Mouse (Mus musculus) kidney, embryonic 15.5 days (tissue): Measurements from ENCODE around the gene Evx1. TPM values are rescaled to one million over a fixed set of nuclear protein-coding genes. Genes with fewer than 3 reads are reported as not detected.

ENCODE experiments used
- ATAC-seq: fragments of 200-750 bp; cut with Nextera tagmentation; replicated peaks from 2 replicates; pipeline ENCODE4 v1.8.0; 2017; ENCODE audit warnings: moderate TSS enrichment; ENCODE audit not compliant: low FRiP score
- H3K27ac ChIP-seq: fragments of 300-500 bp; sonication (generic); 2 replicates; pipeline ENCODE4 v1.5.1; 2015; ENCODE audit warnings: mild to moderate bottlenecking, inconsistent platforms
- H3K27me3 ChIP-seq: fragments of 300-500 bp; sonication (generic); 2 replicates; pipeline ENCODE4 v1.6.1; 2015; ENCODE audit warnings: inconsistent platforms
- H3K36me3 ChIP-seq: fragments of 300-500 bp; sonication (generic); 2 replicates; pipeline ENCODE4 v1.6.1; 2015; ENCODE audit warnings: inconsistent platforms
- H3K4me1 ChIP-seq: fragments of 300-500 bp; sonication (generic); 2 replicates; pipeline ENCODE4 v1.6.1; 2015; ENCODE audit warnings: inconsistent platforms
- H3K4me2 ChIP-seq: fragments of 300-500 bp; sonication (generic); 2 replicates; pipeline ENCODE4 v1.6.1; 2015; ENCODE audit warnings: moderate library complexity, mild to moderate bottlenecking, inconsistent platforms
- H3K4me3 ChIP-seq: fragments of 300-500 bp; sonication (generic); replicated peaks from 2 replicates; pipeline ENCODE4 v1.5.1; 2015; ENCODE audit warnings: mild to moderate bottlenecking, inconsistent platforms
- H3K9ac ChIP-seq: fragments of 300-500 bp; sonication (generic); 2 replicates; pipeline ENCODE4 v1.6.1; 2015; ENCODE audit warnings: mild to moderate bottlenecking, inconsistent platforms
- H3K9me3 ChIP-seq: fragments of 300-500 bp; sonication (generic); replicated peaks from 2 replicates; pipeline ENCODE4 v1.6.1; 2016; ENCODE audit warnings: inconsistent platforms
- WGBS: fragments of 180-500 bp; shearing (Covaris S2); methylation state at CpG from one replicate; pipeline ENCODE4 v1.1.7; 2015; ENCODE audit warnings: mixed read lengths; 5-methylcytosine and 5-hydroxymethylcytosine counted together
- polyA plus RNA-seq: library from polyadenylated mRNA; unstranded; fragments of >200 nt; fragmentation: Nextera tagmentation; extraction: Ambion mirVana; gene quantifications from 2 replicates; pipeline ENCODE4 v1.2.1, GENCODE M21; 2015

Evx1 gene
- polyA plus RNA-seq, 1 experiment from 2014 or later = 0.14 TPM

DNA sequence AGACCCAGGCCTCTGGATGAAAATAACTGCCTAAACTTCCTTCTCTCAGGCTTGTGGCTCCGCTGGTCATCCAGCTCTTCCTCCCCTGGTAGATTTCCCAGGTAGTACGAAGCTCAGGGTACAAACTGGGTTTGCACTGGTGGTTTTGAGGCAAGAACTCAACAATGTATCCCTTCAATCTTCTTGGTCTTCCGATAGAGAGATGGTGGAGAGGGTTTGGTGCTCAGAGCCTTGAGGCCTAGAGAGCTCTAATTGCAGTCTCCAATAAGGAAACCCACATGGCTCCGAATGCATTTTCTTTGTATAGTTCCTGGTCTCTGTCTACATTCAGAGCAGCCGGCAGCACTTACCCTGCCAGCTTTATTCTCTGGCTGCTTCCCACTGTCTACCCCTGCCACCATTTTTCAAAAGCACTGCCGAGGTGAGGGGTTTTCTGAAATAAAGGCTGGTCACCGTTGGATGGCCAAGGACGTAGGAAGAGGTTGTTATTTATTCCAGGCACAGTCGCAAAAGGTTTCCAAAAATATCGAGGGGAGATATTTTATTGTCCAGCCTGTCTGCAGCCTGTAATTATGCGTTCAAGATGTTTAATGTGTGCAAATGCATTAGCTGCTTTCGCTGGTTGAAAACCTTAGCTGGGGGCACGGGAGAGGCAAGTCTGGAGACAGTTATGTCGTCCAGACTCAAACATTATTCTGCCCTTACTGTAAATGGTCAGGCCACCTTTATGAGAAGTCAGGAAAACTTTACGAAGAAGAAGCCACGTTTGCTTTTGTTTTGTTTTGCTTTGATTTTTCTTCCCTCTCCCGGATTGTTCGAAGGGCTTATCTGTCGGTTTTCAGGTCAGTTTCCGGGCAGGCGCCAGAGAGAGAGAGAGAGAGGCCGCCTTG is 40.3 kb upstream of the Evx1 start:
- WGBS = 11% methylated on average over 22 of the region's 22 CpGs
- Histone ChIP-seq H3K4me3 (no peak overlapping the region), H3K36me3 (no peaks in the 10 kb centered on the region), H3K27ac (no peak overlapping the region), H3K4me1 (peaks cover 15% of the 10 kb centered on the region; the same call in 1 of the 2 replicates), H3K27me3 (peaks cover 99% of the 10 kb centered on the region), H3K9me3 (no peaks in the 10 kb centered on the region), H3K9ac (no peak overlapping the region), H3K4me2 (peak overlapping the region; percentile 8; the same call in 1 of the 2 replicates)
- no peak for ATAC-seq

- 6% methylated on average over 22 of the region's 22 CpGs for WGBS
- no peaks in the 10 kb centered on the region for H3K9me3 ChIP-seq
- H3K9ac ChIP-seq = no peak overlapping the region
- ATAC-seq = no peak
- H3K4me2 ChIP-seq = peak overlapping the region; percentile 8; the same call in 1 of the 2 replicates
- H3K4me1 ChIP-seq = peaks cover 15% of the 10 kb centered on the region; the same call in 1 of the 2 replicates
- no peak overlapping the region for H3K27ac ChIP-seq
- no peak overlapping the region for H3K4me3 ChIP-seq
- peaks cover 96% of the 10 kb centered on the region for H3K27me3 ChIP-seq
- H3K36me3 ChIP-seq = no peaks in the 10 kb centered on the region
Observed at GRCm38 (mm10) chr6:52273656-52274280, 39.5 kb upstream of the Evx1 start.

- H3K27me3 ChIP-seq = peaks cover 93% of the 10 kb centered on the region
- H3K27ac ChIP-seq = no peak overlapping the region
- H3K36me3 ChIP-seq = no peaks in the 10 kb centered on the region
- no peak for ATAC-seq
- H3K4me1 ChIP-seq = peaks cover 15% of the 10 kb centered on the region; the same call in 1 of the 2 replicates
- H3K9ac ChIP-seq = no peak overlapping the region
- H3K9me3 ChIP-seq = no peaks in the 10 kb centered on the region
- H3K4me3 ChIP-seq = no peak overlapping the region
- H3K4me2 ChIP-seq = no peak overlapping the region
- 4% methylated on average over 11 of the region's 11 CpGs for WGBS
Observed at GRCm38 (mm10) chr6:52274576-52274975, 38.7 kb upstream of the Evx1 start.

GRCm38 (mm10) chr6:52275563-52276280 is 37.6 kb upstream of the Evx1 start:
- H3K4me1 ChIP-seq = peaks cover 13% of the 10 kb centered on the region; the same call in 1 of the 2 replicates
- WGBS = 6% methylated on average over 8 of the region's 8 CpGs
- H3K27ac ChIP-seq = no peak overlapping the region
- H3K4me3 ChIP-seq = no peak overlapping the region
- H3K9me3 ChIP-seq = no peaks in the 10 kb centered on the region
- H3K27me3 ChIP-seq = peaks cover 90% of the 10 kb centered on the region
- ATAC-seq = no peak
- H3K4me2 ChIP-seq = no peak overlapping the region
- H3K9ac ChIP-seq = no peak overlapping the region
- H3K36me3 ChIP-seq = no peaks in the 10 kb centered on the region

DNA sequence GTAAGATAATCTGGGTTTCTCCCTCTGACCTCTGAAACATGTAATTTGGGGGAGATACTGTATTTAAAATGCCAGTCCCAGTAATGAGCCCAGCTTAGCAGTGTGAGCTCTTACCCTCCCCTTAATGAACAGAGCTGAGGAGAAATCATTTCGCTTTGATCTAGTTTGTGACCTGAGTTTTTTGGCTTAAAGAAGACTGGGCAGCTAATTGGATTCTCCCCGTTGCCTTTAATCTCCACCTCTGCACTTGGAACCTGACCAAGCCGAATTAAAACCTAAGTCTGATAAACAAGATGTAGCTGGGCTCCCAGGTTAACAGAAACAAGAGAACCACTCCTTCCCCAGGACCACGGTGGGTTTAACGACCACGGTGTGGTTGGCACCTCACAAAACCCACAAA is 36.9 kb upstream of the Evx1 start:
- ATAC-seq = no peak
- Histone ChIP-seq H3K36me3 (no peaks in the 10 kb centered on the region), H3K27me3 (peaks cover 90% of the 10 kb centered on the region), H3K27ac (no peak overlapping the region), H3K4me1 (peaks cover 11% of the 10 kb centered on the region; the same call in 1 of the 2 replicates), H3K4me3 (no peak overlapping the region), H3K4me2 (no peak overlapping the region), H3K9me3 (no peaks in the 10 kb centered on the region), H3K9ac (no peak overlapping the region)
- WGBS = 3% methylated on average over 6 of the region's 6 CpGs

DNA sequence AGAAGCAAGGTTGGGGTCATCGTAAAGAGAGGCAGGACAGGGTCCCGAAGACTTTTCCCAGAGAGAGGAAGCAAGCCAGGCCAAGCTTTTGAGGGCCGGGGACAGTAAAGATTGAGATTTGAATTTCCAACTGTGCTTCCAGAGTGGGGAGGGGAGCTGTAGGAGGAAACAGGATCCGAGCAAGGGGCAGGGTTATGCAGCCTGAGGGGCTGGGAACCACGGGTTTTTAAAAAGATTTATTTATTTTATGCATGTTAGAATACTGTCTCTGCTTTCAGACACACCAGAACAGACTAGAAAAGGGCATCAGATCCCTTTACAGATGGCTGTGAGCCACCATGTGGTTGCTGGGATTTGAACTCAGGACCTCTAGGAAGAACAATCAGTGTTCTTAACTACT is 36.4 kb upstream of the Evx1 start:
- Histone ChIP-seq H3K27me3 (peaks cover 90% of the 10 kb centered on the region), H3K4me1 (peaks cover 11% of the 10 kb centered on the region; the same call in 1 of the 2 replicates), H3K9ac (no peak overlapping the region), H3K9me3 (no peaks in the 10 kb centered on the region), H3K4me3 (no peak overlapping the region), H3K27ac (no peak overlapping the region), H3K4me2 (no peak overlapping the region), H3K36me3 (no peaks in the 10 kb centered on the region)
- no peak for ATAC-seq
- WGBS = 5% methylated on average over 5 of the region's 5 CpGs

GRCm38 (mm10) chr6:52281084-52281483 is 32.2 kb upstream of the Evx1 start:
- no peak overlapping the region for H3K27ac ChIP-seq
- H3K4me1 ChIP-seq = 0 out of 2 replicates have a peak, but pooled peaks cover 2% of the 10 kb centered on the region
- H3K36me3 ChIP-seq = no peaks in the 10 kb centered on the region
- H3K27me3 ChIP-seq = peaks cover 58% of the 10 kb centered on the region
- H3K4me3 ChIP-seq = no peak overlapping the region
- ATAC-seq = no peak
- WGBS = 30% methylated on average over 12 of the region's 12 CpGs
- no peak overlapping the region for H3K9ac ChIP-seq
- H3K9me3 ChIP-seq = no peaks in the 10 kb centered on the region
- no peak overlapping the region for H3K4me2 ChIP-seq

- ATAC-seq = no peak
- no peaks in the 10 kb centered on the region for H3K36me3 ChIP-seq
- no peaks in the 10 kb centered on the region for H3K4me1 ChIP-seq
- WGBS = 64% methylated on average over 5 of the region's 5 CpGs
- no peak overlapping the region for H3K4me2 ChIP-seq
- no peak overlapping the region for H3K9ac ChIP-seq
- H3K27me3 ChIP-seq = peaks cover 49% of the 10 kb centered on the region
- no peaks in the 10 kb centered on the region for H3K9me3 ChIP-seq
- H3K4me3 ChIP-seq = no peak overlapping the region
- no peak overlapping the region for H3K27ac ChIP-seq
Observed at GRCm38 (mm10) chr6:52283896-52284295, 29.4 kb upstream of the Evx1 start.

DNA sequence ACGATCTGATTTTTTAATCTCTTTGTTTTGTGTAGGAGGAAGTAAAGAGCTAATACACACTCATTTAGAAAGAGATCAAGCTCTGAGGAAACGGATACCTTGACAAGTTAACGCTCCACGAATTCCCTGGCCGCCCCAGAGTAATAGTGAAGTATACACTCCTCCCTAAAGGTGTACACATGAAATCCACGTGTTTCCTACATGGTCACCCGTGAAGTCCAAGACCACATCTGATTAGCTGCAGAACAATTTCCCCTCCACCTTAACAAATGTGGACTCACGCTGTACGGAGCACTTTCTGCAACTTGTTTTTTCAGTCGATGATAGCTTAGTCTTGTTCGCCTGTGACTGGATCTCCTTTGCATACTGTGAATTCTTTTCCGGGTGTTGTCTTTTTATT is 23.1 kb upstream of the Evx1 start:
- no peak for ATAC-seq
- Histone ChIP-seq H3K9me3 (no peaks in the 10 kb centered on the region), H3K4me1 (peaks cover 14% of the 10 kb centered on the region), H3K4me2 (no peak overlapping the region), H3K9ac (no peak overlapping the region), H3K27me3 (peaks cover 75% of the 10 kb centered on the region), H3K36me3 (no peaks in the 10 kb centered on the region), H3K27ac (no peak overlapping the region), H3K4me3 (no peak overlapping the region)
- 8% methylated on average over 12 of the region's 12 CpGs for WGBS

DNA sequence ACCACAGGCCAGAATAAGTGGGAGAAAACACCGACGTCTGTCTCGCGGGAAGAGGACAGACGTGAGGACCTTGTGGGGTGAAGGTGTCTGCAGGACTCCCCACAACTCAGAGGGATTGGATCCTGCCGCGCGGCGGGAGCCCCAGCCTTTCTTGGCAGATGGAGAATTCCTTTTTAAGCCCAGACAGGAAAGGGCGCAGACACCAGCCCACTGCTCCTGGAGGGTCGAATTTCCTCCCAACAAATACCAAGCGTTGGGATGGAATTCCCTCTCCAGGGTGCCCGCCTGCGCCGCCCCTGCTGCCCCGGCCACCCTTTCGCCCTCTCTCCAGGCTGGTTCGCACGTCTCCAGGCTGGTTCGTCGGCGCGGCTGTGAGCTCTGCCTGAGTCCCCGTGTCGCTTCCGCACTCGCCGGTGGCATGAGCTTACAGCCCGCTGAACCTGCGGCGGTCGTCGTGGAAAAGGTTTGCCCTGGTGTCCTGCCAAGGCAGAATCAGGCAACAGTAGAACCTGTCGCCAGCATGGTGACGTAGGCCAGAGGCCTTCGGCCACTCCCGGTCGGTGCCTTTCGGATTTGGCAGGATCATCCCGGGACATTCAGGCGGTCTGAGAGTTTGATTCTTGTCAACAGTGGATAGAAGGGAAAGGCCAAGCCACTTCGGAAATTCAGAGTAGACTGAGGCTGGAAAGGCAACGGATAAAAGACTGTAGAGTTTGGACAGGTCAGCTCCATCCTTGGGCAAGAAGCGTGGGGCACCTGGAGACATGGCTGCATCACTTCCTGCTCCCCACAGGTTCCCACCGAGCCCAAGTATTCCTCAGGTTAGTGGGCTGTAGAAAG is 22.1 kb upstream of the Evx1 start:
- peak overlapping the region; percentile 68 for H3K4me2 ChIP-seq
- peaks cover 80% of the 10 kb centered on the region for H3K27me3 ChIP-seq
- no peaks in the 10 kb centered on the region for H3K9me3 ChIP-seq
- peak overlapping the region; percentile 37 for H3K4me3 ChIP-seq
- no peak overlapping the region for H3K27ac ChIP-seq
- H3K4me1 ChIP-seq = peaks cover 14% of the 10 kb centered on the region
- no peak overlapping the region for H3K9ac ChIP-seq
- 3% methylated on average over 45 of the region's 45 CpGs for WGBS
- ATAC-seq = no peak
- no peaks in the 10 kb centered on the region for H3K36me3 ChIP-seq

- no peak for ATAC-seq
- H3K27ac ChIP-seq = no peak overlapping the region
- H3K9me3 ChIP-seq = no peaks in the 10 kb centered on the region
- peaks cover 14% of the 10 kb centered on the region for H3K4me1 ChIP-seq
- 72% methylated on average over 7 of the region's 7 CpGs for WGBS
- H3K4me2 ChIP-seq = no peak overlapping the region
- H3K36me3 ChIP-seq = no peaks in the 10 kb centered on the region
- no peak overlapping the region for H3K9ac ChIP-seq
- no peak overlapping the region for H3K4me3 ChIP-seq
- peaks cover 85% of the 10 kb centered on the region for H3K27me3 ChIP-seq
Observed at GRCm38 (mm10) chr6:52292328-52292727, 21.0 kb upstream of the Evx1 start.
